Mouse (Mus musculus): ENCODE measurements around the gene Actr1a. TPM values are rescaled to one million over a fixed set of nuclear protein-coding genes. Genes with fewer than 3 reads are reported as not detected.

The Actr1a gene
- polyA plus RNA-seq, 1 experiment from 2014 or later = 149 TPM

- no peak for TF ChIP-seq CTCF (IDR thresholded peaks at IDR 0.05; ENCODE audit: low read depth)
- no peaks in the 10 kb centered on the region for H3K27me3 ChIP-seq (ENCODE audit: insufficient read depth, low read length)
- ATAC-seq (ENCODE audit: insufficient read depth) = no peak
Measured at GRCm38 (mm10) chr19:46367798-46368590, 27.6 kb downstream of the Actr1a start.

GRCm38 (mm10) chr19:46363294-46364009 lies 32.1 kb downstream of the Actr1a start:
- 79% methylated on average over 11 of the region's 11 CpGs for WGBS
- DNase-seq (no peak), ATAC-seq (ENCODE audit: insufficient read depth) (no peak)
- H3K4me1 ChIP-seq (ENCODE audit: insufficient read depth) = no peaks in the 10 kb centered on the region
- no peaks in the 10 kb centered on the region; the same call in 1 of the 2 replicates for H3K27me3 ChIP-seq (ENCODE audit: insufficient read depth, low read length)
- no peaks in the 10 kb centered on the region for H3K9me3 ChIP-seq (ENCODE audit: low read depth, low read length)
- H3K9ac ChIP-seq = no peak overlapping the region
- H3K4me3 ChIP-seq (ENCODE audit: low read depth, low read length) = no peak overlapping the region
- no peak overlapping the region for H3K27ac ChIP-seq (ENCODE audit: low read depth)
- no peaks in the 10 kb centered on the region for H3K36me3 ChIP-seq (ENCODE audit: insufficient read depth)
- no peak overlapping the region for H3K4me2 ChIP-seq
- no peak for TF ChIP-seq CTCF (IDR thresholded peaks at IDR 0.05; ENCODE audit: low read depth)

More at GRCm38 (mm10) chr19:46367798-46368590, 27.6 kb downstream of the Actr1a start:
- Histone ChIP-seq H3K9ac (no peak overlapping the region), H3K27ac (ENCODE audit: low read depth) (no peak overlapping the region), H3K36me3 (ENCODE audit: insufficient read depth) (no peaks in the 10 kb centered on the region), H3K4me1 (ENCODE audit: insufficient read depth) (no peaks in the 10 kb centered on the region), H3K4me2 (no peak overlapping the region), H3K4me3 (ENCODE audit: low read depth, low read length) (no peak overlapping the region), H3K9me3 (ENCODE audit: low read depth, low read length) (no peaks in the 10 kb centered on the region)
- 83% methylated on average over 23 of the region's 23 CpGs for WGBS
- no peak for DNase-seq

DNA sequence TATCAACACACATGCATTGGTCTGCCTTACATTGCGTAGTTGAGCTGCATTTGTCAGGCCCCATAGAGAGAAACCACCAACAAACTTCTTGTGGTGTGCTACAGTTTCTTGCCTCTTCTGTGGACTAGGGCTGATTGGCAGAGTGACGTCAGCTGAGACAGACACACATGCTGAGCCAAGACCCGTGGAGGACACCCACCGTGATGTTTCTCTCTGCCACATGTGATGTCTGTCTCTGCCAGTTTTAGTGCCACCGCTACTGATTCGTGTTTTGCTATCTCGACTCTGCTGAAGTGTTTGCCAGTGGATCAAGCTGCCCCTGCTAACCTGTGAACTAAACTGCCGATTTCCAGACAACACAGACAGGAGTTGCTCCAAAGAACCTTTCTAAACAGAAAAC lies 33.4 kb downstream of the Actr1a start:
- Histone ChIP-seq H3K27me3 (ENCODE audit: insufficient read depth, low read length) (peaks cover 7% of the 10 kb centered on the region), H3K4me1 (ENCODE audit: insufficient read depth) (no peaks in the 10 kb centered on the region), H3K4me2 (no peak overlapping the region), H3K27ac (ENCODE audit: low read depth) (no peak overlapping the region), H3K4me3 (ENCODE audit: low read depth, low read length) (no peak overlapping the region), H3K36me3 (ENCODE audit: insufficient read depth) (no peaks in the 10 kb centered on the region), H3K9ac (no peak overlapping the region), H3K9me3 (ENCODE audit: low read depth, low read length) (no peaks in the 10 kb centered on the region)
- no peak for TF ChIP-seq CTCF (IDR thresholded peaks at IDR 0.05; ENCODE audit: low read depth)
- ATAC-seq (ENCODE audit: insufficient read depth) (no peak), DNase-seq (no peak)
- 77% methylated on average over 8 of the region's 8 CpGs for WGBS

DNA sequence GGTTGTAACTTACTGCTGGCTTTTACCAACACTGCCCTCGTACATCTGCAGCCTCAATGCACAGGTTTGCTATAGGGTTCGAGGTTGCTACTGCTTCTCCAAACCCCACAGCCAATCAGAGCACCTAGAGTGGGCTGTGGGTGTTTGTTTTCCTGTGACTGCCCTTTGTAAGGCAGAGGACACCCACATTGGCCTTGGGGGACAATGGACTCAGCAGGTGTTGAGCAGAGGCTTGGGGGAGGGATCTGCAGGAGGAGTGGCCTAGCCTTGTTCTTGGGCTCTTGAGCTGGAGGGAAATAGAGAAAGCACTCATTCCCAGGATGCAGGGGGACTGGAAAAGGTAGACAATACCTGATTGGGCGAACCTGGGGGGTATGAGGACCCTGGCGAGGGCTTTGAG lies 37.2 kb downstream of the Actr1a start:
- Histone ChIP-seq H3K9ac (no peak overlapping the region), H3K4me2 (peak overlapping the region; percentile 82), H3K27me3 (ENCODE audit: insufficient read depth, low read length) (peaks cover 14% of the 10 kb centered on the region), H3K9me3 (ENCODE audit: low read depth, low read length) (no peaks in the 10 kb centered on the region), H3K4me3 (ENCODE audit: low read depth, low read length) (no peak overlapping the region), H3K4me1 (ENCODE audit: insufficient read depth) (no peaks in the 10 kb centered on the region), H3K36me3 (ENCODE audit: insufficient read depth) (no peaks in the 10 kb centered on the region), H3K27ac (ENCODE audit: low read depth) (peak overlapping the region; percentile 48; the same call in 1 of the 2 replicates)
- no peak for DNase-seq
- TF ChIP-seq CTCF (IDR thresholded peaks at IDR 0.05; ENCODE audit: low read depth) = no peak
- no peak for ATAC-seq (ENCODE audit: insufficient read depth)
- WGBS = 50% methylated on average over 4 of the region's 4 CpGs

GRCm38 (mm10) chr19:46357344-46358280 lies 37.9 kb downstream of the Actr1a start:
- no peak for TF ChIP-seq CTCF (IDR thresholded peaks at IDR 0.05; ENCODE audit: low read depth)
- Histone ChIP-seq H3K36me3 (ENCODE audit: insufficient read depth) (no peaks in the 10 kb centered on the region), H3K9ac (peak overlapping the region; percentile 56), H3K27ac (ENCODE audit: low read depth) (peak overlapping the region; percentile 48), H3K4me1 (ENCODE audit: insufficient read depth) (no peaks in the 10 kb centered on the region), H3K27me3 (ENCODE audit: insufficient read depth, low read length) (peaks cover 14% of the 10 kb centered on the region), H3K4me2 (peak overlapping the region; percentile 82), H3K9me3 (ENCODE audit: low read depth, low read length) (no peaks in the 10 kb centered on the region), H3K4me3 (ENCODE audit: low read depth, low read length) (peak overlapping the region; percentile 49)
- DNase-seq = peak; percentile 42
- WGBS = 14% methylated on average over 25 of the region's 25 CpGs
- no peak for ATAC-seq (ENCODE audit: insufficient read depth)

DNA sequence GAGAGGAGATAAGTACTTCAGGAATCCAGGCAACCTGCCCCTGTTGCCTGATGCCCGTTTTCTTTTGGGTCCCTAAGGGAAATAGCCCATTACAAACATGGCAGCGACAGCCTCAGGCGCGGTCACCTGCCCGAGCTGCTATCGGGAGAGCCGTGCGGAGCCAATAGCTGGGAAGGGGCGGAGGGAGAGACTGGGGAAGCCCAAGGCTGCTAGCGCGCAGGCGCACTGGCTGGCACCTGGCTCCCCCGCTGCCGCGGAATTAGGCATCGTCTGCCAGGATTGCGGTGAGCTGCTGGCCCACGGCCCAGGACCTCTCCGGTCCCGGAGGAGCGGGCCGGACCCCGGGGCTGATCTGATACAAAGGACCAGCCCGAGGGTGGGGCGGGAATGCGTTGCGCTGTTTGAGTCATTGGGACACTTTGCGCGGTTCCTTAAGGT lies 38.8 kb downstream of the Actr1a start:
- TF ChIP-seq CTCF (IDR thresholded peaks at IDR 0.05; ENCODE audit: low read depth) = no peak
- under 1% methylated on average over 29 of the region's 29 CpGs for WGBS
- H3K36me3 ChIP-seq (ENCODE audit: insufficient read depth) = no peaks in the 10 kb centered on the region
- H3K27me3 ChIP-seq (ENCODE audit: insufficient read depth, low read length) = peaks cover 14% of the 10 kb centered on the region
- peak overlapping the region; percentile 56 for H3K9ac ChIP-seq
- no peaks in the 10 kb centered on the region for H3K9me3 ChIP-seq (ENCODE audit: low read depth, low read length)
- DNase-seq (peak; percentile 85), ATAC-seq (ENCODE audit: insufficient read depth) (peak; percentile 84)
- no peaks in the 10 kb centered on the region for H3K4me1 ChIP-seq (ENCODE audit: insufficient read depth)
- H3K4me2 ChIP-seq = peak overlapping the region; percentile 82
- H3K27ac ChIP-seq (ENCODE audit: low read depth) = no peak overlapping the region
- H3K4me3 ChIP-seq (ENCODE audit: low read depth, low read length) = peak overlapping the region; percentile 49
